Mouse (Mus musculus) forelimb bud, embryonic 11.5 days (tissue): ENCODE measurements at regions not wholly inside any gene's neighbourhood (a gene's known extent, or its start where the extent isn't known, plus 50 kb on each side); places are given as distances from the start of the nearest gene placed in this dataset.
"Not testable (repeated sequence)": the region's sequence is repeated elsewhere in the genome, so short reads cannot be mapped to it uniquely, and the experiment has no call there.

Source experiments
- DNase-seq: peaks from one replicate; pipeline ENCODE4 v3.0.0-alpha.2; 2012; ENCODE audit warnings: low read depth, low spot score

DNA sequence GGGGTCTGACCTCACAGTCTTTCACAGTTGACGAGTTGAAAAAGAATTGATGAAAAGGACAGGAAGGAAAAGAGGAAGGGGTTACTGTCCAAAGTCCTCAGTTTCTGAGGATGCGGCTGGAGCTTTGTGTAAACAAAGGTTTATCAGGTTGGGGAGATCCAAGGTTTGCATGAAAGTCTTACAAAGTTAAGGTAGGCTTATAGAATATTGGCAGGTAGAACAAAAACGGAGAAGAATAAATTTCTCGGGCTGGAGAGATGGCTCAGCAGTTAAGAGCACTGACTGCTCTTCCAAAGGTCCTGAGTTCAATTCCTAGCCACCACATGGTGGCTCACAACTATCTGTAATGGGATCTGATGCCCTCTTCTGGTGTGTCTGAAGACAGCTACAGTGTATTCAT lies 60.9 kb upstream of the Acpp start:
- not testable (repeated sequence) for DNase-seq

GRCm38 (mm10) chr9:104387805-104388204 lies 50.3 kb upstream of the Acpp start:
- DNase-seq = no peak
